Mouse (Mus musculus) gonadal fat pad, adult 2 months (tissue): ENCODE results near the gene Amd1. TPM values are rescaled to one million over a fixed set of nuclear protein-coding genes. Genes with fewer than 3 reads are reported as not detected.
A peak's percentile ranks its signal among the peaks of the same experiment; 100 is the strongest.
"Not testable (repeated sequence)": the region's sequence is repeated elsewhere in the genome, so short reads cannot be mapped to it uniquely, and the experiment has no call there.

Experiments used
- DNase-seq: peaks from one replicate; pipeline ENCODE4 v3.0.0-alpha.2; 2012; ENCODE audit warnings: low read depth
- polyA plus RNA-seq: library from polyadenylated mRNA; depleted of rRNA; stranded (reverse); fragments of >200 nt; gene quantifications from 2 replicates; pipeline ENCODE4 v1.2.3, GENCODE M21; 2012

Amd1 gene
- polyA plus RNA-seq, 1 experiment = 18.4 TPM

DNA sequence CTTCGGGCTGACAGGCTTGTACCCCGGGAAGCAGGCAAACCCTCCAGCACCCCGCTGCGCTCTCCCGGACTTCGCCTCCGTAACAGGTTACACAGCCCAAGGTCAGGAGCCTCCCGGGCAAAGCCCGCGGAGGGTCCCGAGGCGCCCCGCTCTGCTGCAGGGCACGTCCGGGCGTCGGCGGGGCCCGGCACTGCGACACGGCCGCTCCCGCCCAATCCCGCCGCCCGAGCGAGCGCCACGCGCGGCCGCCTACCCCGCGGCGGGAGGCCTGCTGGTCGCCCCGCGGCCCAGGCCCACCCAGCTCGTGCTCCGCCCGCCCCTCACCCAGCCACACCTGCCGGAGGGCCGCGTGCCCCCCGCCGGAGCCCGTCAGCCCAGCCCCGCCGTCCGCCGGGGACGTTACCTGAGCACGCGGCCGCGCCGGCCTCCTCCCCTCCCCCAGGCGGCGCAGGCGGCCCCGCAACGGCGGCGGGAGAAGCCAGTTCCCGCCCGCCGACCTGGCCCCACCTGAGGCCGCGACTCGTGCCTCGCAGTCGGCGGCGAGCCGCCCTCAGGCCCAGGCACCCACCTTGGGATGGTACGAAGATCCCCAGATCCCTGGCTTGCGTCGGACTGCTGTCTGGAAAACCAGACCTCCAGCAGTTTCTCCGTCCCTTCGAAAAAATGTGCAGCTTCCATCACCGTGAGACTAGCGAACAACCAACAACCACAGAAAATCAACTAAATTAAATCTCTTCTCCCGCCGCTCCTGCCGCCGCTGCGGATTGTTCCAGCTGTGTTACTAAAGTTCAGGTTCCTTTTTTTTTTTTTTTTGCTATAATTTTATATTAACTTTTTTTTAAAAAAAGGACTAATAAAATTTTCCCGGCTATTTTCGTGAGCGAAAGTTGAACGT lies 558 bp downstream of the Amd1 start:
- not testable (repeated sequence) for DNase-seq

DNA sequence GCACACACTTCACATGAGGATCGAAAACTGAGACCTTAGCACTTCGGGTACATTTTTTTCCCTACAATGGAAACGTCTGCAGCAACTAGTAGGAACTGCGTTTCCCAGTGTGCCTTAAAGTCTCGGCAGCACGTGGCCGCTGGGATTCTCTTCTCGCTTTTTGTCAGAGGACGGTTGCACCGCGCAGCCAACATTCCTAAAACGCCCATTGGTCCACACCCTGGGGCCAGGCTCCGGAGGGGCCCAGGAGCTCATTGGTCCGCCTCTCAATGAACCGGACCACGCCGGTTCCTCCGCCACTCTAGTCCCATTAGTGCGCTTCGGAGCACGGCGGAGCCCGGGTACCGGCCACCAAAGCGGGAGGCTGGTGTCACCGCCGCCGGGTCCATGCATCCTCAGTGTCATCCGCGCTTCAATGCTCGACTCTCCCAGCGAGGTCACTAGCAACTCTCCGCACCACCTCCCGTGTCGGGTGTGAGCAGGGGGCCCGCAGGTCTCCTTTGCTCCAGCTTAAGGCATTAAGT lies 1.3 kb downstream of the Amd1 start:
- peak; percentile 23 for DNase-seq

DNA sequence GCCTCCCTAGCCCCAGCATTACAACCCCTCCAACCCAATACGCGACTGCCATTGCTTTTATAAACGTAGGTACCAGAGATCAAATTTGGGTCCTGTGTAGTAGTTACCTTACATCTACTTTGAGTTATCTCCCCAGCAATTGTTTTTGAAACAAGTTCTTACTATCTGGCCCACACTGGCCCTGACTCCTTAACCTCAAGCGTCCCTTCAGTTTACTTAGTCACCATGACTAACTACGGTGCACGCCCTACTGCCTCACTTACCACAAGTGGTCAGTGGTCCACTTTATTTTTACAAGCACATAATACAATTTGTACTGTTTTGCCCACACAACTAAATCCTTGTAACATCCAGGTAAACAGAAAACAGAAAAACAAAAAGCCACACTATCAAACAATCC lies 9.3 kb downstream of the Amd1 start:
- no peak for DNase-seq

DNA sequence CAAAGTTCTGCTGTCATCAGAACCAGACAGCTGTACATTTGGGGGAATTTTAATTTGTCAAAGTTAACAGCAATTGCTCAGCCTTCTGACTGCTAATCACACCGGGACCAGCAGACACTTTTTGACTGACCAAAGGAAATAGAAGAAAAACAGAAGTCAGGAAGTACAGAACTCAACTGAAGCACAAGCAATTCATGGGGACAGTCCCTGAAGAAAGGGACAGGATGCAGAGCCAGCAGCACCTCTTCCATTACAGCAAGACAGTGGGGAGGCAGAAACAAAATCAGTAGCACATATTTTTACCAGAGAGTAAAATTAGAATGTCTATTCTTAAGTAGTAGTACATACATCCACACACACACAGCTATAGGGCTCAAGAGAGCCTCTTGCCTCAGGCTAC lies 15.2 kb downstream of the Amd1 start:
- no peak for DNase-seq

DNA sequence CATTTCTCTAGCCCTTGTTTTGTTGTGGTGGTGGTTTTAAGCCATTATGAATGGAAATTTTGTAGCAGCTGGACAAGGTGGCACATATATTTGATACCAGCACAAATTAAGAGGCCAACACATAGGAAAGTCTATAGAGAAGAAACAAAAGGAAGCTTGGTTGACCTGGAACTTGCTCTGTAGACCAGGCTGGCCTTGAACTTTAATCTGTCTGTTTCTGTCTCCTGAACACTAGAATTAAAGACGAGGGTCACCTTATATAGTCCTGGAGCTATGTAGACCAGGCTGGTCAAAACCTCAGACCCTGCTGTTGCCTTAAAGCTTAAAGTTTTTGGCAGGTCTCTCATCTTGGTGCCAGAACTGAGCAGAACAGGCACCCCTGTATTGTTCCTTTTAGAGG lies 16.4 kb downstream of the Amd1 start:
- no peak for DNase-seq

DNA sequence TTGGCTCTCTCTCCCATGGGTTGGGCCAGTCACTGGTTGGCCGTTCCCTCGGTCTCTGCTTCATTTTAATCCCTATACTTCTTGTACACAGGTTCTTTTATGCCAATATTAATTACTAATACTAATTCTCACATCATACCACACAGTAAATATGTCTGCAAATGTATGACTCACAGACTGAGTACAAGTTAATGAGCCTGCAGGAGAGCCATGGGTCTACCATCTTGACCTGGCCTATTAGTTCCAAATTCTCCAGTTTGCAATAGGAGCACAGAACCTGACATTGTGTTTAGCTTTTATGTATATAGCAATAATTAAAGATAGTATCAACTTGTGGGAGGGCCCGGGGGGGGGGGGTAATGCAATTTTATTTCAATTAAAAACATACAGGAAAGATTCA lies 17.0 kb downstream of the Amd1 start:
- DNase-seq = no peak

DNA sequence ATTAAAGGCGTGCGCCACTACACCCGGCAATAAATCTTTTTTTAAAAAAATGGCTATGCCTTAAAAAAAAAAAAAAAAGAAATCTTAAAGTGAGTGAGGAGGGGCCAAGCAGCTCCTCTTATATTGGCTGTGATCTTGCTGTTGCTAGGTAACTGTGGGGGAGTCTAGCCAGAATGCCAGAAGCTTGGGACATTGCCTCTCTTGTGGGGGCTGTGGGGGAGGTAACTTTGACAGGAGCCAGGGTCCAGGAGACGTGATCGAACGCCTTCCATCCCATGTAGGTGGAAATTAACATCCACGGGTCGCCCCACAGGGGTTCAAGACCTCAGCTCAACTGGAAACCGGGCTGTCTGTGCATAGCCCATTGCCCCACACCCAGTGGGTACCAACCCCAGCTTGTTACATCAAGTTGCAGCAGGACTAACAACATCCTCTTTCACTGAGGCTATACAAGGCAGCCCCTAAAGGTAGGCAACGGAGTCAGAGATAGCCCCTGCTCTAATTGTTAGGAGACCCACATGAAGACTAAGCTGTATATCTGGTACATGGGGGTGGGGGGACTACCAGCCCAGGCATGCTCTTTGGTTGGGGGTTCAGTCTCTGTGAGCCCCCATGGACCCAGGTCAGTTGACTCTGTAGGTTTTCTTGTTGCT lies 17.7 kb downstream of the Amd1 start:
- DNase-seq = no peak

DNA sequence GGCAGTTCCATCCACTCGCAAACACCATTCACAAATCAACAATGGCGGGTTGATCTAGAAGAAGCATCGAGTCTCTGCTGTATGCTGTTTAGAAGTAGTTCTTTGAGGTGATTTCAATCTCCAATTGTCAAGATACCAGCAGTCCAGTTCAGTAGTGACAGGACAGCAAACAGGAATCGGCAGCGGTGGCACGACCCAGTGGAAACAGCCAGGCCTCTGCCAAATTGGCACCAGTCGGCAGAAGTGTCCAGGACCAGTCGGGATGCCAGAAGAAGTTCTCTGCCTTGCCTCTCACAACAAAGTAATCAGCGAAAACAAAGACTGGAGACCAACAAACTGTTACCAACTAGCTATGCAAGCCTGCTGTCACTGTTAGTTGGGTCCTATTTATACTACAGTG lies 18.4 kb downstream of the Amd1 start:
- no peak for DNase-seq

DNA sequence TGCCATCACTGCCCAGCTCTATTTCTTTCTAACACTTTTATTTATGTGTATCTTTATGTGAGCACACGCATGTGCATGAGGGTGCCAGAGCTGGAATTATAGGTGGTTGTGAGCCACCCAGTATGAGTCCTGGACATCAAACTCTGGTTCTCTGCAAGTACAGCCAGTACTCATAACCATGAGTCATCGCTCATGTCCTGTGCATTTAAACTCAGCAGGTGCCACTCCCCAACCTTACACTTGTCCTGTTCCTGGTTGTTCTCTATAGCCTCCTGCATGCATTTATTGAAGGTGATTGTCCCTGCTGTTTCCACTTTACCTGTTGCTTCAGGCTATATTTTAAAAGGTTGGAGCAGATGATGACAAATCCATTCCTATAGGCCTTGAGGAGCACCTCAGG lies 20.4 kb downstream of the Amd1 start:
- DNase-seq = no peak

DNA sequence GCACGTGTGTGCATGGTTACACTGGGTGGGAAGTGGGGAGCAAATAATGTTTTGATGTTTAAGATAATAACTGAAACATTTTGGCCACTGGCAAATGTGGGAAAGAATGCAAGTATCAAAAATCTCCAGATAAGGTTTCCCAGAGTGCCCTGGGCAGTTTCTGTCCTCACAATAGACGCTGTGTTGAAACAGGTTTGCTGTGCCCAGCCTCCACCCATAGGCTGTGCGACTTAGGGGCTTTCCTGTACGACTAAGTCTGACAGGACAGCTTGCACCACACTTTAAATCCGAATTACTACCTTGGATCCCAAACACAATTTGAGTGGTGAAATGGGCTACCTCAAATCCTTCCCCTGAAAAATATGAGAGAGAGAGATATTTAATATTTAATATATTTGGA lies 23.7 kb downstream of the Amd1 start:
- DNase-seq = no peak

DNA sequence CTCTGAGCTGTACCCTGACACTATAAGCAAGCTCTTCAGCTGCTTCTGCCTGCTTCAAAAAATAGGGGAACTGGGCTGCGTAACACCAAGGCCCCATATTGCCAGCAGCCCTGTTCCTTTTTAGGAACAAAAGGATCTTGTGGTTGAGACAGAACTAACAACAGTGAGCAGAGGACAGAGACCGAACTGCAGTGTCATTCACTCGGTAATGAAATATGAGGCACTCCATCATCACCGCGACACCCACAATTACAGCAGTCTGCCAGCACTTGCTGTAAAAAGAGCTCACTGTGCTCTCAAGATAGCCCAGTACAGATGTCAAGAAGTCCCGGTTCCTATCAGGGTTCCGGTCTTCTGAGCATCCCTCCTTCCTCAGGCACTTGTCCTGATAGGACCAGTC lies 26.0 kb downstream of the Amd1 start:
- no peak for DNase-seq

DNA sequence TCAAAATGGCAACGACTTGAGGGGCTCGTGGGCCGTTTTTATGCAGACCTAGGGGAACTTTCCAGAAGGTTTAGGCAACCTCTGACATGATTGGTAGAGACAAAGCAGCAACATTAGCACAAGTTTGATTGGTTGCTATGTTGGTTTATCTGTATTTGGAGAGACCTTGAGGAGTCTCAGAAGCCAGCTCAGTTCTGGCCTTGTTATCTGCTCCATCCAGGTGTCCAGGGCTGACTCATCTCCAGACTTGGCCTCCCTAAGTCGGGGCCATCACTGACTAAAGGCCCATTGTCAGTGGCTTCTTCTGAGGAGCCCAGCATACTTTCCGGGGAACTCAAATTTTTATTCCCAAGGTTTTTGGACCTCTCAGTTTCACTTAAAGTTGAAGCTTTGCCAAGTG lies 28.0 kb downstream of the Amd1 start:
- DNase-seq = no peak

DNA sequence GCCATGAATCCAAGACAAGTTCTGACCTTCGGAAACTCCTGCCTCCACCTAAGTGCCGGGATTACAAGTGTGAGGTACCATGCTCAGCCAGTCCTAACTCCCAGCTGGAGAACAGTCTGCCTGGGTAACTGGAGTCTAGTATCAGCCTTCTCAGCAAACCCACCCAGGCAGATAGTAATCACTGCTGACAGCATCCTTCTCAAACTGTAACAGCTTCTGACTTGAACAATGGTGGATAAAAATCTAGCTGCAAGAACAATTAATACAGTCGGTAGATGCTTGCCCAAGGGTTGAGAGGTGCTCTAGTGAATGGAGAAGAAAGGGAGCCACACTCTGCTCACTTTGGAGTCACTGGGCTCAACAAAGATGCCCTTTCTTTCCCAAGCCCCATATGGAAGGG lies 30.8 kb downstream of the Amd1 start:
- DNase-seq = no peak

DNA sequence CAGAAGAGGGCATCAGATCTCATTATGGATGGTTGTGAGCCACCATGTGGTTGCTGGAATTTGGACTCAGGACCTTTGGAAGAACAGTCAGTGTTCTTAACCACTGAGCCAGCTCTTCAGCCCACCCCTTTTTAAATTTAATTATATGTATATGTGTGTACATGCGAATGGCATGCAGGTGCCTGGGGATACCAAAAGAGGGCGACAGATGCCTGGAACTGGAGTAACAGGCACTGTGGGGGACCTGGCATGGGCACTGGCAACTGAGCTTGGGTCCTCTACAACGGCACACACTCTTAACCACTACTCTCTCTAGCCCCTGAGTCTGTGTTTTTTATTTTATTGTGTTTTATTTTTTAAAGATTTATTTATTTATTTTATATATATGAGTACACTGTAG lies 37.1 kb downstream of the Amd1 start:
- DNase-seq = no peak

DNA sequence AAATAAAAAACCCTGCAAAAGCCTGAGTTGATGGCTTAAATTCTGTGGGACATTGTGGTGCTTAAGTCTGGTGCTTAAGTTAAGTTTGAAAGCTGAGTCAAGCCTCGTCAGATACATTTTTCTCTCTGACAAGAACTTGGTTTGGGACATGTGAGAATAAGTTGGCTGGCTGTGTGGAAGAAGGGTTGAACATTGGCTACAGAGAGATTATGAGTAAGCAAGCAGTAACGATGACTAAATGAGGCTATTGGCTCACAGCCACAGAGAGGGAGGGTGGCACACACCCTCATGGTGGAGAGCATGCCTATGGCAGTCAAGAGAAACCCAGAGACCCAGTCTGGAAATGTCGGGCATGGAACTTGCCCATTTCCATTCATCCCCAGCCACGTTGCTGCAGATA lies 38.3 kb downstream of the Amd1 start:
- no peak for DNase-seq

DNA sequence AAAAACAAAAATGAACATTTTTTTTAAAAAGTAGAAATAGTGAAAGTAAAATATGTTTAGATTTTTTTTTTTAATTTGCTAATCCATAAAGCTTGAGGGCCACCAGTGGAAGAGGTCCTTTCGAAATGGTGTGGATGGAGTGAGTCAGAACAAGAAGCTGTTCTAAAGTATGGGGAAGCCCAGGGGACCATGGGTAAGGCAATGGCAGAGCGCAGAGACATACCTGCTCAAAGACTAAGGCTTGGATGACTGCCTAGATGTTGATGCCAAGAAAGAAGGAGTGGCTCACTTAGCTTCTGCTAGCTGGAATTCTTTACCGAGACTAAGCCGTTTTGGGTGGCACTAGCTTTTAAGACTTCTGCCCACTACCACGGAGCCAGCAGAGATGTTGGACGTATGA lies 39.8 kb downstream of the Amd1 start:
- DNase-seq = no peak

DNA sequence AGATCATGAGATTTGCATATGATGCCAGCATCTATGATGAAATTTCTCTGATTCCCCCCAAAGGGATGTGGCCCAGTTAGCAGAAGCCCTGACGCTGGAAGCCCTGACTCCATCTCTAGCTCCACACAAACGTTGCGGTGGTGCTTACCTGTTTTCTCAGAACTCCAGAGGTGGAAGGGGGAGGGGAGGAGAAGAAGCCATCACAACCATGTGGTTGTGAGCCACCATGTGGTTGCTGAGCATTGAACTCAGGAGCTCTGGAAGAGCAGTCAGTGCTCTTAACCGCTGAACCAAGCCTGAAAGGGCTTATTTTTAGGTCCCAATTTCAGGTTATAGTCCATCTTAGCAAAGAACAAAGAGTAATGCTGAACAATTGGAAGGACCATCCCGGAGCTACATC lies 41.7 kb downstream of the Amd1 start:
- no peak for DNase-seq

DNA sequence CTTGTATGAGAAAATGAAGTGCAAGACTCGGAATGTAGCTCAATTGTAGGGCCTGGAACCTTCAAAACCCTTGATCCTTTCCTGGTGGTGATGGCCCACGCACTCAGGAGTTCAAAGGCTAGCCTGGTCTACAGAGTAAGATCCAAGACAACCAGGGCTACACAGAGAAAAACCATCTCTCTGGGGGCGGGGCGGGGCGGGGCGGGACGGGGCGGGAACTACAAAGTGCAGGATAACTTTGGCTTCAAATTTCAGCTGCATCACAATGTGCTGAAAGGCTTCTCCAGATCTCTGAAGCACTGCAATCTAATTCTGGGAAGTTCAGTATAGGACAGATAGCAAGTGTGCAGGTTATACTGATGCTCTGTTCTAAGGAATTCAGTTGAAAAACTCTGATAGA lies 42.4 kb downstream of the Amd1 start:
- no peak for DNase-seq

DNA sequence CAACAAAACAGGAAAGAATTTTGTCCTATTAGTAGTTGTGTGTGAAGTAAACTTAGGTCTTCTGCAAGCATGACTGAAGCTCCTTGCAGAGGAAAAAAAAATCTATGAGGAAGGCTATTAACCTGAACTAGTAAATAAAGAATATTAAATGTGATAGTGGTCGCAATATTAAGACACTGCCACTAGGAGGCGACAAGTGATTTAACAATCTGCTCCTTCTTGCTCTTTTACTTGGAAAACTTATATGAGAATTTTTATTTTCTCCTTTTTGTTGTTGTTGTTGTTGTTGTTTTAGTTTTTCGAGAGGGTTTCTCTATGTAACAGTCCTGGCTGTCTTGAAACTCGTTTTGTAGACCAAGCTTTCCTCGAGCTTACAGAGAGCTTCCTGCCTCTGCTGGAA lies 43.0 kb downstream of the Amd1 start:
- DNase-seq = no peak

DNA sequence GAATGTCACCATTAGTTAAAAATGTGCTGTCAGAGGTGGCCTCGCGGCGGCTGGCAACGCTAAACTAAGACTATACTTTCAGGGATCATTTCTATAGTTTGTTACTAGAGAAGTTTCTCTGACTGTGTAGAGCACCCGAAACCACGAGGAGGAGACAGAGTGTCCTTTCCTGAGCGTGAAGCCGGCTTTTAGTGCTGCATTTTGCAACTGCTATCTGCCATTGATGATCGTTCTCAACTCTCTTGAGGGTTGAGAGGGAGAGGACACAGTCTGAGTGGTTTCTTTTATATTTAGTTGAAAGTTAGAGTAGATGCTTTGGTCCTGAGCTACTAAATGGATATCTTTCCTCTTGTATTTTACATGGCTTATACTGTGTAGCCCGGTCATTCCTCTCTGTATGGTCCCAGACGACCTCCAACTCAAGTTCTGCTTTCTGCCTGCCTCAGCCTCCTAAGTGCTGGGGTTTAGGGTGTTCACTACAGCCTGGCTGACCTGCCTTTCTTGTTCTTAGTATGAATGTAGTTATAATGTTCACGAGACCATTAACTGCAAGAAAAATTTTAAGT lies 43.5 kb downstream of the Amd1 start:
- peak; percentile 61 for DNase-seq

DNA sequence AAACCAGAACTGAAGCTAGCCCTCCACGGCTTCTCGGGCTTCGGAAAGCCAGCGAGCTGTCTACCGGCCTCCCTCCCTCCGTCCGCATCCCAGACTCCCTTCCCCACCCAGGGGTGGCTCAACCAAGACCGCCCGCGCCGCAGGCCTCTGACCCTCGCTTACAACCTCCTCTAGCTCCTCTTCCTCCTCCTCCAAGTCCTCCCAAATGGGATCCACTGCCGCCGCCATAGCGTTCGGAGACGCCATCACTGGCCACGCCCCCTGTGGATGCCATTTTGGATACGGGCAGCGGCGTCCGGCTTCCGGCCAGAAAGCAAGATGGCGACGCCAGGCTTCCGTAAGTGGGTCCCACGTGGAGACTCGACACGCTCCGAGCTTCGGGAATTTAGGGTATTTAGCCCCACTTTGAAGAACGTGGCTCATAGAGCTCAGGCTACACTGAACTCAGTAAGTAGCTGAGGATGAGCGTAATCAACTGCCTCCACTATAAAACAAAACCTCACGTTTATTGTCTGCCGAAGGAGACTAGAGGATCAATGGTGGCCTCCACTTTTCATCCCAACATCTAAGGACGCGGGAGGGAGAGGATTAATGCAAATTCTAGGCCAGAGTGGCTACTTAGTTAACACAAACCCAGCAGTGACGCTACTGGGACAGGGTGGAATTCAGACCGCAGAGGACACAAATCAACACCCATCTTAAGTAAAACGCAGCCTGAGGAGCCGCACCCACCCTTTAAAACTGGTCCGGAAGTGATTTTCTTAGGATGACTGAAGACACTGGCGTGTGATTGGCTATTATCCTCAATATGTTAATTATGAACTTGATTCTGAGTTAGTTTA lies 44.4 kb downstream of the Amd1 start, which contains the start of gene Gtf3c6:
TSS of gene Gtf3c6 (minus strand) at position 695 of the 842 bp plus-strand sequence.
- DNase-seq = peak; percentile 62

DNA sequence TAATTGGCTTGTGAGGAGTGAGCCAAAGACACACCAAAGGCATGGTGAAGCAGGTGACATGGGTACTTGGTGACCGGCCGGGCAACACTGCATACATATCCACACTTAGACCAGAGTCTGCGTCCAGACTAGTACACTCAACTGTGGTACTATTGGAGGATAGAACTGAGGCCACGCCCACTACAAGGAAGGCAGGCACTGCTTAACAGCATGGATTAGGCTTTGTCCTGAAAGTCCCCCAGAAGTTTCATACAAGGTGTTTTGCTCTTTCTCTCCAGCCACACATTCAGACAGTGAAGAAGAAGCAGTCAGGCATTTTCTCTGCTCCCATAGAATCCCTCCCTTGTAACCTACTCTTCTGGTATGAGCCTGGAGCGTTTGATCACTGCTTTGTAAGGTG lies 45.3 kb downstream of the Amd1 start:
- peak; percentile 30 for DNase-seq
